Mouse (Mus musculus) embryonic fibroblast, embryonic 13.5 days (primary cell): Measurements from ENCODE around the gene Tmem37. TPM values are rescaled to one million over a fixed set of nuclear protein-coding genes. Genes with fewer than 3 reads are reported as not detected.
A peak's percentile ranks its signal among the peaks of the same experiment; 100 is the strongest.

ENCODE experiments used
- H3K27ac ChIP-seq: 2 replicates; pipeline ENCODE4 v1.5.1; 2012; ENCODE audit warnings: low read length, control low read depth, inconsistent platforms; ENCODE audit not compliant: insufficient read depth
- H3K4me1 ChIP-seq: 2 replicates; pipeline ENCODE4 v1.6.1; 2011; ENCODE audit warnings: low read length; ENCODE audit not compliant: control insufficient read depth, insufficient read depth
- H3K4me3 ChIP-seq: 2 replicates; pipeline ENCODE4 v1.5.1; 2011; ENCODE audit warnings: mild to moderate bottlenecking, control low read depth, low read length; ENCODE audit not compliant: insufficient read depth
- CTCF ChIP-seq: IDR thresholded peaks from 2 replicates; pipeline ENCODE4 v1.5.1; 2011; ENCODE audit warnings: mild to moderate bottlenecking, control low read depth, low read length, moderate library complexity, borderline replicate concordance; ENCODE audit not compliant: insufficient read depth
- POLR2A ChIP-seq: IDR thresholded peaks from 2 replicates; pipeline ENCODE4 v1.6.1; 2011; ENCODE audit warnings: low read depth, mild to moderate bottlenecking, control low read depth, low read length, moderate library complexity
- polyA plus RNA-seq: library from polyadenylated mRNA; stranded (reverse); fragments of >200 nt; gene quantifications from 2 replicates; pipeline ENCODE4 v1.2.4, GENCODE M21; 2011; ENCODE audit warnings: low read depth; ENCODE audit not compliant: missing spikeins, insufficient read length

Gene Tmem37
- polyA plus RNA-seq, 1 experiment, result 18.7 TPM

DNA sequence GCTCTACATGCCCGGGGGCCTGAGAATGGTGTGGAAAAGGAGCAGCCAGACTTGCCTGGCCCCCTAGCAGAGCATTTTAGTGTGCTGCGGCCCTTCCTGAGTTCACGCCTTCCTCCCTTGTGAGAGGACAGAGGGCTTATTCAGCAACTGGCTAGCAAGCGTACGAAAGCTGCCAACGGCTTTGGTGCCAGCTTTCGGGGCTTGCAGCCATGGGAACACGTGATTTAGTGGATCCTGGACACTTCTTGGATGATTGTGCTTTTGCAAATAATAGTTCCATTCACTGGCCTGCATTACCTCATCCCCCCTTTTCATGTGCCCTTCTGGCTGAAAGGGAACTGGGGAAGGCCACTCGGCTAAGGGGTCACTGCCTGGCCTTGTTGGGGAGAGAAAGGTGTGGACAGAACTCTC lies 41.8 kb upstream of the Tmem37 start:
- Histone ChIP-seq H3K4me3 (no peak overlapping the region), H3K27ac (no peak overlapping the region), H3K4me1 (peaks cover 4% of the 10 kb centered on the region; the same call in 1 of the 2 replicates)
- TF ChIP-seq POLR2A (no peak), CTCF (no peak)

DNA sequence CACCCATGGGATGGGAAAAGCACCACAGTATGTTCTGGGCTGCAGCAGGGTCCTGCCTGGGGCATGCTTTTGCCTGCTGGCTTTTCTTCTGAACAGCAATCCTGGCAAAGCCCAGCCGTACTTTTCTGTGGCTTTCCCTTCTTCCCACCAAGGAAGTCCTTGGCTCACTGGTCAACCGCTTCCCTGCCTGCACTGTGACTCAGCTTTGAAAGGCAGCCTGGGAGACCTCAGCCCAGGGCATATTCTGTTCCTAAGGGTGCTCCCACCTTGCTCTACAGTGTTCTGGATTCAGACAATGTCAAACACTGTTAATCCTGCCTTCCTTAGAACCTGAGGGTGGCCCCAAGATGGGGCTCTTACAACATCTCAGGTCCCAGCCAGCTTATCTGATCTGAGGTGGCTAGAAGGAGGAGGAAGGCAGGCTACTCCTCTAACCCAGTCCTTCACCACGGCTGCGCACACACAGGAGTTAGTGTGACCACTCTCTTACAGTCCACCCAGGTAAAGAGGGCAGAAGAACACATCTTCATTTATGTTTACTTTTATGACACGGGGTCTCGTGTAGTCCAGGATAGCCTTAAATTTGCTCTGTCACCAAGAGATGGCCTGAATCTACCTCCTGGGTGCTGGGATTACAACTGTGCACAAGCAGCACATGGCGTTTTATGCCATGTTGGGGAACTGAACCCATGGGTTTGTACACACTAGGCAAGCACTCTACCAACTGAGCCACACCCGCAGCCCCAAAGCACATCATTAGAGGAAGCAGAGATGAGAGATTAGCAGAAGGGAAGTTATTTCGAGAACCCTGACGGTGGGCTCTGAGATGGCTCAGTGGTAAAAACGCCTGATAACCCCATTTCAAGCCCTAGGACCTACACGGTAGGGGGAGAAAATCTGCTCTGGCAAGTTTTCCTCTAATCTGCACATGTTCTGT lies 38.6 kb upstream of the Tmem37 start:
- no peak for TF ChIP-seq POLR2A
- TF ChIP-seq CTCF, result no peak
- Histone ChIP-seq H3K4me3 (no peak overlapping the region), H3K27ac (peak overlapping the region; percentile 44; the same call in 1 of the 2 replicates), H3K4me1 (no peaks in the 10 kb centered on the region)

DNA sequence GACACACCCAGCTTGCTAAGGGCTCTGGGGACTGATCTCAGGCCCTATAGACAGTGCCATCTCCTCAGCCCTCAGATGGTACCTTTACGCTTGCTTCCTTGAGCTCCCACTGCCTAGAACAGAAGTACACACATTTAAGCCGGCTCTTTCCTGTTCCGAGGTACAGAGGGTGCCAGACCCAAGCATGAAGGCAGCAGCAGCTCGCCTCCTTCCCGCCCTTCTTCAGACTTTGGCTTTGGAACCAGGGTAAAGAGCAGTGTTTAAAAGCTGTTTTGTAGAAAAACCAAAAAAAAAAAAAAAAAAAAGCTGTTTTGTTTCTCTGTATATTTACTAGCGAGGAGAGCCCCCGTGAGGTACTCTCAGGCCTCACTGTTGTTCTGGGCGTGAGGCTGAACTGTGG lies 37.9 kb upstream of the Tmem37 start:
- Histone ChIP-seq H3K4me1 (no peaks in the 10 kb centered on the region), H3K4me3 (no peak overlapping the region), H3K27ac (peak overlapping the region; percentile 44; the same call in 1 of the 2 replicates)
- TF ChIP-seq CTCF (no peak), POLR2A (no peak)

DNA sequence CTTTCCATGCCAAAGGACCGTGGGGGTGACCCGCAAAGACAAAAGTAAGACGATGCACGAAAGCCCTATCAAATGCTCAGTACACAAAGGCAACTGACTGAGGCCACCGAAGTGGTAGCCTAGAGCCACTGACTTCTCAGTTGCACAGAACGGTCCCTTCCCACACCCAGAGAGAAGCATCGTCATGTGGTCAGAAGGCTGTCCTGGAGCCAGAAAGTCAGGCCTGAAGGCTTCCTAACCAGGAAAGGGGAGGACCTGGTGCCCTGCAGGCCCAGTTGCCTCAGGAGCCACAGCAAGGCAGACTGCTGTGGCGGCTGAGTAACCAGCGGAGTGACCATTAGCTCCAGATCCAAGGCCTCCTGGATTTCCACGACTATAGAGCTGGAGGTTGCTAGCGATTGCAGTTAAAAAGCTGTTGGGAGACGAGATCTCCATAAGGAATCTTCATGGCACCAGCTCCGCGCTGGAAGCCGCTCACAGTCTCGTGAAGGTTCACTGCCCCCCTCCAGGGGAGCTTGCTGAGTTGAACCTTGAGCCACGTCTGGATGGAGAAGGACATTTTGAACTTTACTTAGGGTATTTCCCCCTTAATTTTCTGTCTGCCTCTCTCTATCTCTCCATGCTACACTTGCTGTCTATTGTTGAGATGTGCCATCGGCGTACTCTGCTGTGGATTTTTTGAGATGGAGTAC lies 36.0 kb upstream of the Tmem37 start:
- Histone ChIP-seq H3K27ac (no peak overlapping the region), H3K4me3 (no peak overlapping the region), H3K4me1 (no peaks in the 10 kb centered on the region)
- TF ChIP-seq POLR2A, result no peak
- no peak for TF ChIP-seq CTCF

DNA sequence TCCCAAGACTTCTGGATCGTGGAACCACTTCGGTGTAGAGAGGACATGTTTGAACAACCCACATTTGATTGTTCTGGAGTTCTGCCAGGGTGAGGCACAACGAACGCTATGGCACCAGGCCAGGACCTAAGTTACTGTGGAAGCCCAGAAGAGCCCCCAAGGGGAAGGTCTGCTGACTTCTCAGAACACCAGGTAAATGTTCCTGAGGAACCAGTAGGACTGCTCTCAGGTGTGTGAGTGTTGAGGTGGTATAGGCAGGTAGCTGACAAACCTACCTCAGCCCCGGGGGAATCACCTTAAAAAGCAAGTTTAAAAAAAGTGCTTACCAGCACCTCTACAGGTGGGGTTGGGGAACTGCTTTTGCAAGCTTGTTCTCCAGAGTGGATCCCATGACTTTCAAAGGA lies 31.7 kb upstream of the Tmem37 start:
- H3K27ac ChIP-seq, result no peak overlapping the region
- TF ChIP-seq POLR2A (no peak), CTCF (no peak)

DNA sequence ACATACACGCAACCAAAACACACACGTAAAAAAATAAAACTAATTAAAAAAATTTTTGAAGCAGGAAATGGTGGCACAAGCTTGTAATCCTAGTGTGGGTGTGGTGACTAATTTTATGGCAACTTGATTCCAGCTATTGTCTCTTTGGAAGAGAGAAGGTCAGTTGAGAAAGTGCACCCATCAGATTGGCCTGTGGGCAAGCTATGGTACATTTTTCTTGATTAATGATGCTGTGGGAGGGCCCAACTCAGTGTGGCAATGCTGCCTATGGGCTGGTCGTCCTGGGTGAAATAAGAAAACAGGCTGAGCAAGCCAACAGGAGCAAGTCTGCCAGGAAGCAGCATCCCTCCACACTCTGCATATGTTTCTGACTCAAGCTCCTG lies 27.3 kb upstream of the Tmem37 start:
- H3K4me1 ChIP-seq, result no peaks in the 10 kb centered on the region
- H3K27ac ChIP-seq, result no peak overlapping the region
- no peak overlapping the region for H3K4me3 ChIP-seq
- TF ChIP-seq CTCF (no peak), POLR2A (no peak)

More for the DNA sequence above, 31.7 kb upstream of the Tmem37 start:
- no peaks in the 10 kb centered on the region for H3K4me1 ChIP-seq
- H3K4me3 ChIP-seq, result no peak overlapping the region

DNA sequence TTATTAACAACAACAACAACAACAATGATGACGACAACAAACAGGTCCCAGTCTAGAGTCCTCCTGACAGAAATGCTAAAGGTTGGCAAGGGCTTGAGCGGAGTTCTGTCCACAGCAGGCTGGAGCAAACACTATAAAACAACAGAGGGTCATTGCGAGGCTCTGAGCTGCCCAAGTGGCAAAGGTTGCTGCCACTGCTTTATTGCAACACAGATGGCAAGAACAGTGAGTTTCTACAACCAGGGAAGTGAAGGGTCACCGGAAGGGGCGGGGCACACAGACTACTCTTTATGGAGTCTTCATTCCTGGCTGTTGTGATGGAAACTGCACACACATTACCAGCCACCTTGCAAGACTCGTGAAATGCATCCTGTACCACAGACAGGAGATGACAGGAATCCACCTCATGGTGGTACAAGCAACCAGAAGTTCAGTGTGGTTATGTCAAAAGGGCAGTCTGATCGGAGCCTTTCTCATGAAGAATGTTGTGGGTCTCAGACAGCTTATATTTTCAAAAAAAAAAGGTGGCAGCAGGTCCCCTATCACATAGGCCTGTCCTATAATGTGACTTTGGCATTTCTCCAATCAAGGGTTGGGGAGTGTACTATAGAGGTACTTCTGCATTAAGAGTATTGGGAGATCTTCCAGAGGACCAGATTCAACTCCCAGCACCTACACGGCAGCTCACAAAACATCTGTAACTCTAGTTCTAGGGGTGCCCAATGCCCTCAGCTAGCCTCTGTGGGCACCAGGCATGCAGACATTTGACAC lies 26.8 kb upstream of the Tmem37 start:
- TF ChIP-seq CTCF (no peak), POLR2A (no peak)
- Histone ChIP-seq H3K4me3 (no peak overlapping the region), H3K4me1 (no peaks in the 10 kb centered on the region), H3K27ac (no peak overlapping the region)

DNA sequence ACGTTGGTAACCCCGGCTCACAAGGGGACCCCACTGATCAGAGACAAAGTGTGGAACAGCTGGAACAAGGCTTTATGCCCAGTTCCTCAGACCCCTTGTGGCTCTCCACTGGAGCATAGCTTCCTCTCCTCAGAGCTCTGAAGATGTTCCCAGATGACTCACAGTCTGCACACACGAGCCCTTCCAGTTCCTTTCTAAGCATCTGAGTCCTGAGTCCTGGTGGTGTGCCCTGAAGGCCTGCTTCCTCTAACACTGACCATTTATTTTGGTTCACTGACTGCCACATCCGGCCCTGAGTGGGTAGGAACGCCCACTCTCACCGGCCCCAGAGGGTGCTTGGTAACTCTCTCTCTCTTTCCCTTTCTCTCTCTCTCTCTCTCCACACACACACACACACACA lies 25.6 kb upstream of the Tmem37 start:
- no peaks in the 10 kb centered on the region for H3K4me1 ChIP-seq
- no peak overlapping the region for H3K4me3 ChIP-seq
- TF ChIP-seq CTCF, result no peak
- TF ChIP-seq POLR2A, result no peak
- H3K27ac ChIP-seq, result no peak overlapping the region

DNA sequence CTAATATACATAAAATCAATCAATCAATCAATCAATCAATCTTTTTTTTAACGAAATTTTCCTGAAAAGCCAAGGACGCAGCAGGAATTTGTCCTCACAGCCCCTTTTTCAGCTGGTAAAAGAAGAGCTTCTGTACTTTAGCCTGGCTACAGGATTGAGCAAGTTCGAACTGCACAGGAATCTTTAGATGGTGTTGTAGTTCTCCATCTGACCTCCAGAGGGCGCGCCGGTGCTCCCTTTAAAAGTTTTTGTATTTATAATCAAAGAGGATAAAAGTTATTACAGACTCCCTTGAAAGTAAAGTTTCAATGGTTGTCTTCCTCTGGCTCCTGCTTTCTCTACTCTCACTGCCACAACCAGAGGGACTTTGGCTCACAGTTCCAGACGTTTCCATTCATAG lies 24.5 kb upstream of the Tmem37 start:
- TF ChIP-seq CTCF (0 out of 2 replicates have a peak, but pooled peaks have one; percentile 4), POLR2A (no peak)
- H3K4me3 ChIP-seq, result no peak overlapping the region
- no peak overlapping the region for H3K27ac ChIP-seq
- no peaks in the 10 kb centered on the region for H3K4me1 ChIP-seq
